Mouse (Mus musculus): ENCODE data around the gene Sptbn1.

Sptbn1 gene

DNA sequence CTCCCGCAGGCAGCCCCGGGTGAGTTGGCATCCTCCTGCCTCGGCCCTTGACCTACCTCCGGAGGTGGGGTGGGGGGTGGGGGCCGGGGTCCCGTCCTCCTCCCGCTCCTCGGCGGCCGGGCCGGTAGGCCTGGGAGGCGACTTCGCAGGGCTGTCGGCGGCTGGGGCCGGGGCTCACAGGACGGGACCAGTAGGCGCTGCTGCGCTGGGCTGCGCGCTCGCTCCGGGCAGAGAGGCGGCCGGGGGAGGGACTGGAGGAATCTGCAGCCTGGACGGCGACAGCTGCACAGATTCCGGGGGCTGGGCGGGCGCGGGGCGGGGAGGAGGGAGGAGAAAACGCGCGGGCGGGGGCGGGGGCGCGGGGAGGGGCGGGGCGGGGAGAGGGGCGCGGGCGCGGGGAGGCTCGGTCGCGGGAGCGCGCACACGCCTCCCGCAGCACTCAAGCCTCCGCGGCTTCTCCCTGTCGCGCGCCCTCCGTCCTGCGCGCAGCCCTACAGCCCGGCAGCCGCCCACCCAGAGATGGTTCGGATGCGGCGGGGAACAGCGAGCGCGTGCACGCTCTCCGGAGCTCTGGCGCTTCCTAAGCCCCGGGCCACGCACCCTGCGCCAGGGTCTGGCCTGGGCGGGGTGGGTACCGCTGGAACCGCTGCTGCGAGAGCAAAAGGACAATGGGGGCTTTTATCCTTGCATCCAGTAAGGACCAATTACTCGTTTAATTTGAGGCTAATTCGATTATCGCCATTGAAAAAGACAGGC lies at the start of gene Sptbn1:
Sptbn1 (minus strand) TSS at position 284 of the 756 bp plus-strand sequence.
- DNase-seq (ENCODE audit: low spot score in 2 of 2), result peak; percentile 89 to 93

DNA sequence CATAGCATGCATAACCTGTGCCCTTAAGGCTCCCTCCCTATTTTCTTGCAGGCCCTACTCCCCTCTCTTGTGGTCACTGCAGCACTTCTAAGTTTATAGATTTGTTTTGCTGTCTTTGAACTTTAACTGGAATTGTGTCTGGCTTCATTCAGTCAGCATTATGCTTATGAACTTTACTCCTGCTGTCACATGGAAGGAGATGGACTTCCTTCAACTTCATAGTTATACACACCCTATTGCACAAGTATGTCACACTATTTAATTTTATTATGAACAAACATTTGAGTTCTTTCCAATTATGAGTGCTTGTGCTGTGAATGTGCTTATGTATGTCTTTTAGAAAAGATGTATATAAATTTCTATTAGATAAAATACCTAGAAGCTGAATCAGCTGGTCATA lies 26.3 kb upstream of the Sptbn1 start:
- no peak for DNase-seq (ENCODE audit: low spot score in 2 of 2)

DNA sequence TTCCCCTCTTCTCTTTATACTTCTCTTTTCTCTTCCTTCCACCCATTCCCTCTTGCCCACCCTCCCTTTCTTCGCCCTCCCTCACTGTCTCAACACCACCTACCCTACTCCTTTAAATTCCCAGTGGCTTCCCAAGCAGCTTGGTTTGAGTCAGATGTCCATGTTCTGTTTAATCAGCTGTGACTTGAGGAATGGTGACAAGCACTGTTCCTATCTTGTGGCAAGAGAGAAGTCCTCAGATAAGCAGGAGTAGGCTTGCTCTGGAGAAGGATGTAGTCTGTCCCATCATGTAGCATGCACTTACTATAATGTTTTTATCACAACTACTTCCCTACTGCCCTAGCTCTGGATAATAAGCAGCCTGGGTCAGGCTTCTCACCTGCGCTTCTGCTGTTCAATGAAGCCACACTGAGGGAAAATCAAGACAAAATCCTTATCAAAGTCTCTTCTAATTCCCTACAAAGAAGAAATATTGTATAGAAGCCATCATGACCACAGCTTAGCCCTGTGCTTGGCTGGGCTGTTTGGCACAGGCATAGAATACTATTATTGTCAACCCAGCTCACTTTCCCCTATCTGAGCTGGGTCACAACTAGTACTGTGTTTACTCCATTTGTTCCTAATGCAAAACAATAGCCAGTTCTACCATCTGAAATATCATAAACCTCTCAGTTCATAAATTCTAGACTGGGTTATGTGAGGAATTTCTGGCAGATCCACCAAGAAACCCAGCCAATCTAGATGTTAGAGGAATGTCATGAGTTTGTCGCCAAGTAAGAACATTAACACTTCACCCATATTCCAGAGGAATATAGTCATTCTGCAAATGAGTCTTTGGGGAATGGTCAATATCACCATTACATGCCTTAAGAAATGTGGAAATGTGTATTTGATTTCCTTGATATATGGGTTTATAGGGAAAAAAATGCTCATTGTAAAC lies 24.5 kb upstream of the Sptbn1 start:
- DNase-seq (ENCODE audit: low spot score in 2 of 2), result peak in 1 of 2 experiments; percentile 28

DNA sequence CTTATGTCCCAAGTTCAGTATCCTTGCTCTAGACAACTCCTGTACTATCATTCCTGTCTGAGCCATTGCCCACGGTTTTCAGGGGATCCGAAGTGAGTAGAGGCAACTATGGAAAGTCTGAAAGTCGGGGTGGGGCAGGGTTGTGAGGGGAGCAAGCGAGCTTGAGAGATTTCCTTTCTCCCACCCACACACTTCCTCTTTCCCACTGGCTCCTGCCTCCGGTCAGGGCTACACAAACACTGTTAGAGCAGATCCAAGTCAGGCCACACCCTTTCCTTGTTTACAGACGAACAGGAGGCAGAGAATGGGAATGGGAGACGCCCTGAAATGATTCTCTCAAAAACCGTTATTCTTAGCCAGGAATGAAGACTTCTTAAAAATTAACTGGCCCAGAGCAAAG lies 23.2 kb upstream of the Sptbn1 start:
- DNase-seq (ENCODE audit: low spot score in 2 of 2), result peak; percentile 88 to 94

DNA sequence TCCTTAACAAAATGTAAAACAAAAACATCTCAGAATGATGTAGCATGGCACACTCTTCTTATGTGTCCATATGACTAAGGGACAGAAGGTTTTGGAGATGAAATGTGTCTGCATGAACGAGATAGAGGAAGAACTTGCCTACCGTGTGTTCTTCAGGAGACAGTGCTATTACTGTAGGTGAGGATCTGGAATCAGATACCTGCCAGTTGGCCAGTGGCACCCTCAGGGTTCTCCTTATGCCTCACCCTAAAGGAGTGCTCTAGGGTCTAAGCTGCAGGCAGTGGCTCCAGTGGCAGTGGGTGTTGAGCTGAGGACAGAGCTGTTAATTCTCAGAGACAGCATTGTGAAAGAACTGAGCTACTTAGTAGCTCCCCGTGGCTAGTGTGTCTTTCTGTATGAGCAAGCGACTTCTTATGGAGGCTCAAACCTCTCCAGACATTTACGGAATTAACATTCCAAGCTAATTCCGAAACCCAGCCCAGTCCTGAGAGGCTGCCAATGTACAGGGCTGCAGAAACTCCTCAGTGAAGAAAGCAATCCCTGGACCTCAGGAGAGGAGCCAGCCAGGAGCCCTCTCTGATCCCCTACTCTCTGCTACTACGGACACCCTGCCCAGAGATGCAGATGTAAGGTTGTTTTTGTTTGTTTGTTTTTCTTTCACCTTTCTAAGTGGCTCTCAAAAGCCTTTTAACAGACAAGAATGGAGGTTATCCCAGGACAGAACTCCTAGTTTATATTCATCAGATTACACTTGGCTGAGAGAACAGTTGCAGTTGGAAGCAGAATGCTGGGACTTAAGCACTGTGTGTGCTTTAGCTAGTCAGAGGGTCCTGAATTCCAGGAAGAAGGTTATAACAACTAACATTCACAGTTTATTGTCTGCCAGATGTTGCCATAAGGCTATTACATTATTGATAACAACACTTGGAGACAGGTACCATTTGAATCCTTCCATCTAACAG lies 21.8 kb upstream of the Sptbn1 start:
- peak; percentile 60 to 67 for DNase-seq (ENCODE audit: low spot score in 2 of 2)

DNA sequence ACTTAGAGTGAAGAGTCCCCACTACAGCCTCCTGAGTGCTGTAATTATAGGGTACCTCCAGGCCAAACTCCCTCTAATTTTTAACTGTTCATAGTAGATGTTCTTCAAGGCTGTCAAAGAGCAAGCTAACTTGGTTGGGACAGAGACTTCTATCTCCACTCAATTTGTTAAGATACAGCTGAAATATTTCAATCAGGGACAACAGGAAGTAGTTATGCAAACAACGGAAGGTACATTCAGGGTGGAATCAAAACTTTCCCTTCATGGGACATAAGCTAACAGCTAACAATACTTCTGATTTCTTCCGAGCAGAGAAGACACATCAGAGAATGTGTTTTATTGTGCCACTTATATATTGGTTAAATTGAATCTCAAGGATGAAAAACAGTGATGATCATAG lies 20.1 kb upstream of the Sptbn1 start:
- no peak for DNase-seq (ENCODE audit: low spot score in 2 of 2)

DNA sequence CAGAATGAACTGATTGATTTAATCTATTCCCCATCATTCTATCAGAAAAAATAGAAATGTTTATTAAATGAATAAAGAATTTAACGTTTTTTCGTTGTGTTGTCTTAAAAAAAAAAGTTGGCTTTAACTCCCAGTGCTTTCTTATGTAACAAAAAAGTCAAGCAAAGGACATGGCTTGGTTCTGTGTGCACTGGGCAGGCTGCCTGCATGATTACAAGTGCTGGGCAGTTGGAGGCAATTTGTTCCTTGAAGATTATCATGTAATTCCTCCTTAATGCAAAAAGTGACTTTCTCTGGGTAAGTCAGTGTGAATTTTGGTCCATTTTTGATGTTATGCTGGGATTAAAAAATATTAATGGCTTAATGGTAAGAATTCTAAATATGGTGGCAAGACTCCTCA lies 15.7 kb upstream of the Sptbn1 start:
- peak; percentile 68 to 78 for DNase-seq (ENCODE audit: low spot score in 2 of 2)

DNA sequence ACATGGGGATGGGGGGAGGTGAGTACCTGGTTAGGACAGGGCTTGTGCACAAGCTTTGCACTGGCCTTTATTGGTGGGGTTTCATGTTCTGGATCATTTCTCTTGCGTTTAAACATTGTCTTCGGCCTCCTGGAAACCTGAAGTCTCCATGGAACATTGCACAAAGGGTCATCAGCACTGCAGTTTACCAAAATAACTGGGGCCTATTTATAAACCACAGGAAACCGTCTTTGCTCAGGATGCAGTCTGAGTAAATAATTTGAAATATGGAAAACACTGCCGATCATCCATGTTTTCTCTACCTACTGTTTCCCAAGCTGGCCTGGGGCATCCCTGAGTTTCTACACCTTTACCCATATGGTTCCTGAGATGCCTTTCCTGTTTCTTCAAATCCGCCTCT lies 13.1 kb upstream of the Sptbn1 start:
- DNase-seq (ENCODE audit: low spot score in 2 of 2), result peak in 1 of 2 experiments; percentile 47

DNA sequence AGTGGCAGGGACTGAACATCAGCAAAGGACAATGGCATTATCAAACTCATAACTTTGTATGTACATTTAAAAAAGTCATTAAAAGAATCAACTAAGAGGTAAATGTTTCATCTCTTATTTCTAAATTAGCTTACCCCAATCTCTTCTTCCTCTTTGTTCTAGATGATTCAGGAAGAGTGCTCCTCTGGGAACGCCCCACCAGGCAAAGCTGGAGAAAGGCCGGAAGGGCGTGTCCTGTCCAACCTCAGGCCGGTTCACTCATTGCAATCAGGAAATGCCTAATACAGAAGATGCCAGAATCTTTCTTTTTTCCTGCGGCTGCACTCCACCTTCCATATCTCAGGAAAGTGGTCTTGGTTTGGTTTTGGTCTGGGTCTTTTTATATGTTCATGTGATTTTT lies 11.3 kb upstream of the Sptbn1 start:
- peak; percentile 86 to 88 for DNase-seq (ENCODE audit: low spot score in 2 of 2)

DNA sequence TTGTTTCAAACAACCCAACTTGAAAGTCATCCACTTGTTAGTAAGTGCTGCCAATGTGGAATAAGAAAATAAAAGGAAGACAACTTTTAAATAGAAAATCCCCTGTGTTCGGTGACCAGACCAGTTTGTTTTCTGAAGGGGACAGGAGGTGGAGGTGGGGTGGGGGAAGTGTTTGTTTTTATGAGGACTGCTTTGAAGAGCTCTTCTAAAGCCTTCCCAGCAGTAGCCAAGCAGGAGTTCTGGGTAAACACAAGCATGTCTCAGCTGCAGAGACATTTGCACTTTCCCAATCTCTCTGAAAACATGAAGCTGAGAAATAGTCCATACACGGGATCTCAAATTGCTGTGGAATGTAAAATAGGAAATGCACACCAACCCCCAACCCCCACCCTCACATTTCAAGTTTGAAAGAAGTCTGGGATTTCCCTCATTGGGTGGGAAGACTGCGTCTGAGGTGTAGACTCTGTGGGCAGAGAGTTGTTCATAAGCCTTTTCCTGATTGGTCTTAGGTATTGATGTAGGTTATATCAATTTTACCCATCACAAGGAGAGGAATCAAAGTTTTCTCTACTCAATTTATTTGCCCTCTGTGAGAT lies 7.6 kb upstream of the Sptbn1 start:
- no peak for DNase-seq (ENCODE audit: low spot score in 2 of 2)

DNA sequence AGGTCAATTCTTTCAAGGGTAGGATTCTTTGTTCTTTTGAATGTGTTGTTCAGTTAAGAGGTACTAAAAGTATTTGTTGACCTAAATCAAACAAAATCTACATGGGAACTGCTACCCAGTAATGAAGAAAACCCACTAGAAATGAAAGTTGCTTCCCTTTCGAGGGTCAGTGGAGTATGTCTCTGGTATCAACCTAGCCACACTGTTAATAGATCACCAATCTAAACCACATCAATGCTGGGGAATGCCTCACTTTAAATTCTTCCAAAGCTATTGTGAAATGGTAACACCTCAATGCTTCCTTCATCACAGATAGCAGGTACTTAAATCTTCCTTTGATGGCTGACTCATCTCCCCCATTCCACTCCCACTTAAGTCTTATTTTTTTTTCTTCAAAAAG lies 1.5 kb upstream of the Sptbn1 start:
- DNase-seq (ENCODE audit: low spot score in 2 of 2), result no peak

DNA sequence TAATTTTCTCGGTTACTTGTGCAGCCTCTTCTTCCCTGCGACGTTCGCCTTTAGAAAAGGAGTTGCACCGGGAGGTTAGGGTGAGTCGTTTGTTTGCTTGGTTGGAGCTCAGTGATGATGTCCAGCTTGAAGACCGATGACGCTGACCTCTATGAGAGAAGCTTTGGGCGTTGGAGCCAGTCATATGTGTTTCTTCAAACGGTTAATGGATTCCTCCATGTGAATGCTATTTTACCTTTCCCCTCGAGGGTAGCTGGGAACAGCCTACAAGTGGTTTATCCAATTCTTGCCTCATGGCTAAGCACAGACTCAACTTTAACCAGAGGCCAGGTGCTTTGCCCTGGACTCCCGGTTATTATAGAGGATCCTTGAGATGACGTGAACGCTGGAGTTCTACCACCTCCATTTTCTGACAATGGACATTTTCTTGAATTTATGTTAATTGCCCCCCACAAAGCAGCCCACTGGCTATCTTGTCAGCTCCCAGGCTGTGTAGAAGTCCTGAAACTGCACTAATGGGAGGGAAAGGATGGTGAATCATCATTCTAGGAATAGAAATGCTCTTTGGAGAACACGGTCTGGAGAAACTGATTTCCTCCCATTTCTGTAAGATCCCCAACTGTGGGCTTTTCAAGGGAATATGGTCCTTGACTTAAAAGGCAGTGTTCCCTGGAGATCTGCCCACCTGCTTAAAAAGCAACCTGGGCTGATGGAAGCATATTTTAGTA lies 837 bp upstream of the Sptbn1 start:
- DNase-seq (ENCODE audit: low spot score in 2 of 2), result peak; percentile 52 to 80

DNA sequence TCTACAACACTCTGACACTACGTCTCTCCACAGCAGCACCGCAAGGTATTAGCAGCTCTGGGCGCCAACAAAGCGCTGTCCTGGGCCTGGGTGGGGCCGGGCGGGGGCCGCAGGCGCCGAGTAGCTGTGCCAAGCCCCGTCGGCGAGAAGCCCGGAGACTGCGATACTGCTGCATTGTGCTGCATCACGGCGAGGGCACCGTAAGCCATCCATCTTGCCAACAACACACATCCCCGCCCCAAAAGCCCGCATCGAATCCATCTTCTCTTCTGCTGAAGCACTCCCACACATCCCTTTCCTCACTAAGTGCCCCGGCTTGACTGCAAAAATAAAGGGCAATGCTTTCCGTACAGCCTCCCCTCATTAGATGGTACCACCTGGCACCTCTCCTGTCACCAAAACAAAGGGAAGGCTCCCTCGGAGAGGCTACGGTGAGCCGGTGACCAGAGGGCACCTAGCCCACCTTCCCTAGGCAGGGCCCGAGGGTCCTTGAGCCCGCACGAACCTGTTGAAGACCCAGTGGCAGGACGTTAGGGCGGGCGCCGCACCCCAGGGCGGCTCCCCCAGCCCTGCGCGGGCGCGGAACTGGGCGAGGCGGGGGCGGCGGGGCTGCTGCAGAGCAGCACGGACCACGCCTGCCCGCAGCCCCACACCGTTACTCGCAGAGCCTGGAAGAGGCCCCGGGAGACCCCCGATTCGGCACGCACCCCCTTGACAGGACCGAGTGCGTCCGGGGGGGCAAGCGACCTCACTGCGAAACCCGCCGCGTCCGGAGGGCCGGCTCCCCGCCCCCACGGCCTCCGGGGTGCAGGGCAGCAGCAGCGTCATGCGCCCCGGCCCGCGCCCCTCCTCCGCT lies 711 bp downstream of the Sptbn1 start:
- peak; percentile 65 to 66 for DNase-seq (ENCODE audit: low spot score in 2 of 2)

DNA sequence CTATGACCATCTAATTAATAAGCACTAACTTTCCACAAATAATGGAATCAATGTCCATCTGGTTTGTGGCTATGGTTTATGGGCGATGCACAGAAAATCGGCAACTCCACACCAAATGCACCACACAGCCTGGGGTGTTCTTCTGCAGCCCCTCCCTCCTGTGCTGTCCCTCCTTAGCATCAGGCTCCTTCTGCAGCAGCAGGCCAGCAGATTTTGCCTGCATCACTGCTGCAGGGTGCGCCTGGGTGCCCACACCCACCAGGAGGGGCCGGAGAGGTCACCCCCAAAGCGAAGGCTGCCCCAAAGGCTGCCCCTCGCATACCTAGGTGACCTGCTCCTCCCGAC lies 1.3 kb downstream of the Sptbn1 start:
- DNase-seq (ENCODE audit: low spot score in 2 of 2), result no peak

DNA sequence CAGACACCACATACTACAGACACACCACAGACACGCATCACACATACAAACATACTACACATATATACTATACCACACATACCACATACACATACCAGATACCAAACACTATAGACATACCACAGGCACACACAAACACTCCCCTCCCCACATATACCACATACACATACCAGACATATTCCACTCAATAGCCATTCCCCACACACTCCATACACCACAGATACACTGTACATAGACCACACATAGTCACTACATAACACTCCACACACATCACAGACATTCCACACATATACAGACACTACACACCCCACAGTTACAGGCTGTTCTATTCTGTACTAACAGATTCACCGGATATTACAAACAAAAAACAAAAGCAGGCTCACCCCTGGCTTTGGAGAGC lies 2.3 kb downstream of the Sptbn1 start:
- no peak for DNase-seq (ENCODE audit: low spot score in 2 of 2)

DNA sequence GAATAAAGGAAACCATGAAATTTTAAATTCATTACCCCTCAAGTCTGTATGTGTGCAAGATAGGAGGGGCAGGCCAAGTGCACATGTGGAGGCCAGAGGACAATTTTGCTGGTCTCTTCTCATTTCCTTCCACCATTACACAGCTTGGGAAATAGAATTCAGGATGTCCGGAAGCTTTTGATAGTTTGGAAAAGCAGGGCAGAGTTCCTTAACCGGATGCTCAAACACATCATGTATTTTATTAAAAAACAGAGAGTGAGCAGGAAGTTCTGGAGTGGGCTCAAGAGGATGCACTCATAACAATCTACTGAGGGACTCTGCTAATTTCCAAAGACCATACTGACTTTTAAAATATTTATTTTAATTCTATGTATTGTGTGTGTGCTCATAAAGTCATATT lies 4.3 kb downstream of the Sptbn1 start:
- DNase-seq (ENCODE audit: low spot score in 2 of 2), result peak in 1 of 2 experiments; percentile 69

DNA sequence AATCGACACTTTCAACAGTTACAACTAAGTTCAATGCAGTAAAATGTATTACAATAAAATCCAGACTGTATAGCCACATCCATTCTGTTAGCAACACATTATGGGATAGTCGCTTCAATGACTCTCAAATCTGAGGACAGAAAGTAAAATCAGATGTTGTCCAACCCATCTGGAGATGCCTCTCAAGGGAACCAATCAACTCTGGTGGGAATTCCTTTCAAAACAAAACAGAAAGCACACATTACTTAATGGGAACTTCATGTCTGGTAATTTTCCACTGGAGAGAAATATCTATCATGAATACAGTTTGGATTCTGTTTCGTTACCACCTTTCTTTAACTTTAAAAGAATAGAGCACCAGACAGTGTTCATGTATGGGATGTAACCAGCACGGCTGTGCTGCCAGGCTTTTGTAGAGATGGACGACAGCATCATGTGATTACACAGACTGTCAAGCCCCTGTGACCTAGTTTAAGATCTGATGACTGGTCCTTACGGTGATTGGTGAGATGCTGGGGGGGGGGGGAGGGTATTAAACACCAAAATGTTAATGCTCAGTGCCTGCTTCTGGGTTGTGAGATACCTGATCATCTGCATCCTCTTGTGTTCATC lies 9.1 kb downstream of the Sptbn1 start:
- peak; percentile 63 to 71 for DNase-seq (ENCODE audit: low spot score in 2 of 2)

DNA sequence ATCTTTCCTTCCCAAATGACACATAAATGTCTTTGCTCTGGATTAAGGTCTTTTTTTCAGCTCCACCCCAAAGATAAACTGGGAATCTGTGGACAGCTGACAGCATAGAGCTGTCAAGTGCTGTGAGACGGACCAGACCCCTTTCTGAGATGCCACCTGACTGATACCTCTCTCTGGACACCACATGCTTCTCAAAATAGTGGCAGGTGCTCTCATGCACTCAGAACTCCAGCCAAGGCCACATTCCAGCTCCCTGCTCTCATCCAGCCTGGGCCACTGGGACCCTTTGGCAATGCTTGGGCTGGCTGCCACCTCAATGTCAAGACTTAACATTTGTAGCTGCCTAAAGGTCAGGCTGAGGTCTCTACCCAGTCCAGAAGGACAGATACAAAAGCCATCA lies 10.2 kb downstream of the Sptbn1 start:
- peak; percentile 87 to 89 for DNase-seq (ENCODE audit: low spot score in 2 of 2)

DNA sequence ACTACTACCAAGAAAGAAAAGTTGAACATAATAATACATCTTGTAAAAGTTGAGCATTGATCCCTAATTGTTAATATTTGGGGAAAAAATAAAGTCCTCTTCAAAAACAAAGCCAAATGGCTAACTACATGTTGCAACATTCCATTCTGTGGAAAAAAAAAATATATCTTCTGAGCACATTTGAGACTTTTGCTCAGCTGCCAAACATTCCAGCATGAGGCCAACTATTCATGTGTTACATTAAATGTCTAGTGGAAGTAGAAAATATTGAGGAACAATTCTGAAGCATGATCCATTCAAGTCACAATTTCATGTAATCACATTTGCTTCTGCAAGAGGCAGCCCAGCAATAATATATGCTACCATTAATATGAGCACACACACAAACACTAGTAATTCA lies 10.9 kb downstream of the Sptbn1 start:
- DNase-seq (ENCODE audit: low spot score in 2 of 2), result no peak

Data from heart, adult 9 months (tissue).